Comparison of ENCODE assay signal across 9 mouse cellular contexts in genomic region chr2:92915659-92916631, GRCm38 (mm10). TPM values are rescaled to one million over a fixed set of nuclear protein-coding genes. Genes with fewer than 3 reads are reported as not detected.
A peak's percentile ranks its signal among the peaks of the same experiment; 100 is the strongest.
DNase-seq lines count a peak whose midpoint lies in the region; ATAC-seq and TF ChIP-seq lines count a peak whose summit lies in the region.
"Had no signal": no experiment of that assay in that cellular context is flagged by ENCODE, and none has a peak within 500 bp of the region (broad histone marks: within the 10 kb centered on the region; RNA-seq: fewer than 3 reads in every experiment).

No protein-coding gene starts in this region.

- WGBS in lung, embryonic 15.5 days, result 11% methylated on average over 10 of the region's 10 CpGs
- 18% methylated on average over 9 of the region's 10 CpGs for WGBS in lung, adult 2 months
- 17% methylated on average over 9 of the region's 10 CpGs for WGBS in intestine, embryonic 14.5 days

- H3K9ac ChIP-seq in lung, embryonic 15.5 days, result peak overlapping the region; percentile 43; the same call in 1 of the 2 replicates
- no peak overlapping the region for H3K9ac ChIP-seq in intestine, embryonic 14.5 days (ENCODE audit: low read length)

- no peaks in the 10 kb centered on the region for H3K9me3 ChIP-seq in lung, embryonic 15.5 days
- no peaks in the 10 kb centered on the region; the same call in 1 of the 2 replicates for H3K9me3 ChIP-seq in intestine, embryonic 14.5 days (ENCODE audit: control insufficient read depth, low read length)

- peaks cover 33% of the 10 kb centered on the region for H3K4me1 ChIP-seq in lung, embryonic 15.5 days
- H3K4me1 ChIP-seq in lung, adult 2 months (ENCODE audit: control insufficient read depth, insufficient read depth, low read length), result no peaks in the 10 kb centered on the region
- H3K4me1 ChIP-seq in cortical plate, adult 2 months (ENCODE audit: control insufficient read depth, insufficient read depth, low read length), result peaks cover 2% of the 10 kb centered on the region; the same call in 1 of the 2 replicates
- H3K4me1 ChIP-seq in intestine, embryonic 14.5 days (replicated peaks; ENCODE audit: control insufficient read depth, insufficient read depth, low read length), result peaks cover 14% of the 10 kb centered on the region

- no peak for TF ChIP-seq CTCF in lung, adult 2 months (IDR thresholded peaks at IDR 0.05; ENCODE audit: insufficient read depth, low read length)
- TF ChIP-seq CTCF in cortical plate, adult 2 months (IDR thresholded peaks at IDR 0.05; ENCODE audit: extremely low read depth, insufficient read depth, low read length), result no peak

- no peaks in the 10 kb centered on the region for H3K36me3 ChIP-seq in lung, embryonic 15.5 days
- no peaks in the 10 kb centered on the region for H3K36me3 ChIP-seq in intestine, embryonic 14.5 days (ENCODE audit: control insufficient read depth, insufficient read depth, low read length)

- peaks cover 41% of the 10 kb centered on the region for H3K27me3 ChIP-seq in lung, embryonic 15.5 days
- H3K27me3 ChIP-seq in intestine, embryonic 14.5 days (replicated peaks; ENCODE audit: control insufficient read depth, insufficient read depth, low read length), result peaks cover 16% of the 10 kb centered on the region

- peak overlapping the region; percentile 45 for H3K4me3 ChIP-seq in lung, embryonic 15.5 days
- no peak overlapping the region for H3K4me3 ChIP-seq in lung, adult 2 months (replicated peaks; ENCODE audit: extremely low read depth, low read depth, low read length)
- H3K4me3 ChIP-seq in cortical plate, adult 2 months (ENCODE audit: insufficient read depth, low read length), result peak overlapping the region; percentile 99
- H3K4me3 ChIP-seq in intestine, embryonic 14.5 days (ENCODE audit: low read depth, low read length), result peak overlapping the region; percentile 34

- ATAC-seq in lung, embryonic 15.5 days (ENCODE audit: borderline replicate concordance, extremely low read depth, low FRiP score, low TSS enrichment), result no peak
- ATAC-seq in intestine, embryonic 14.5 days (replicated peaks; ENCODE audit: low FRiP score, low TSS enrichment, low read depth), result no peak

- TF ChIP-seq POLR2A in lung, adult 2 months (IDR thresholded peaks at IDR 0.05; ENCODE audit: borderline replicate concordance, extremely low read depth, low read depth, low read length), result no peak
- TF ChIP-seq POLR2A in cortical plate, adult 2 months (IDR thresholded peaks at IDR 0.05; ENCODE audit: extremely low read depth, insufficient read depth, low read length), result no peak

- H3K4me2 ChIP-seq in lung, embryonic 15.5 days, result peak overlapping the region; percentile 82
- H3K4me2 ChIP-seq in intestine, embryonic 14.5 days (ENCODE audit: low read length), result peak overlapping the region; percentile 77

- intact Hi-C loops in left cerebral cortex, postnatal 14 days (cut with DNase I), result loop anchor here (2.0 kb wide), 1 partner anchor 39 kb away; no protein-coding TSS in a partner anchor

- no peak overlapping the region for H3K27ac ChIP-seq in lung, embryonic 15.5 days
- H3K27ac ChIP-seq in cortical plate, adult 2 months (ENCODE audit: insufficient read depth, low read length), result peak overlapping the region; percentile 91
- H3K27ac ChIP-seq in intestine, embryonic 14.5 days (ENCODE audit: low read depth), result no peak overlapping the region
- H3K27ac ChIP-seq: macrophage had no signal

- no peak for DNase-seq in lung, adult 2 months
- DNase-seq in intestine, embryonic 14.5 days (ENCODE audit: low spot score), result no peak
- peak; percentile 28 for DNase-seq in retina, postnatal 1 day
- no peak for DNase-seq in left cerebral cortex, postnatal 14 days (ENCODE audit: low spot score in 2 of 2)
- no peak for DNase-seq in adrenal gland, postnatal 25 days
- no peak for DNase-seq in layer of hippocampus, adult 18-20 months (ENCODE audit: low spot score in 2 of 2)

RNA-seq across cellular contexts. Expression of gene Syt13, which starts 1.0 kb away (rescaled TPM):
- 3.3 and 3.8 TPM in 2 replicates for polyA plus RNA-seq in lung, embryonic 15.5 days (2015; fragmentation: Nextera tagmentation; extraction: Ambion mirVana)
- polyA plus RNA-seq in lung, adult 2 months (2012; rRNA removed), result 0.08 and 0.11 TPM in 2 replicates
- 146 and 160 TPM in 2 replicates for polyA plus RNA-seq in cortical plate, adult 2 months (2012; rRNA removed)
- polyA plus RNA-seq in intestine, embryonic 14.5 days (2014; fragmentation: Nextera tagmentation; extraction: Ambion mirVana), result 4.8 and 7.7 TPM in 2 replicates
- total RNA-seq in left cerebral cortex, postnatal 14 days (2021), result 100 to 1,000 TPM; 161 to 170 TPM
- total RNA-seq in adrenal gland, postnatal 25 days (2021), result 0.57 and 0.76 TPM in 2 replicates
- total RNA-seq in layer of hippocampus, adult 18-20 months (2021), result 100 to 1,000 TPM; 141 to 158 TPM

Comparison
In these comparisons a context has a peak if more than half of its experiments do, and no peak if none do; other contexts are left out.
1. RNA of gene Syt13, which starts 1.0 kb away (polyA plus RNA-seq): 146 to 160 TPM in cortical plate, adult 2 months; 4.8 to 7.7 TPM in intestine, embryonic 14.5 days, 3.3 to 3.8 TPM in lung, embryonic 15.5 days and 0.08 to 0.11 TPM in lung, adult 2 months; every median in the first group is over 10 times any median in the second.